Mouse (Mus musculus): ENCODE results near the gene Psg16. TPM values are rescaled to one million over a fixed set of nuclear protein-coding genes. Genes with fewer than 3 reads are reported as not detected.

Gene Psg16
- polyA plus RNA-seq, 1 experiment from 2014 or later: 0.11 TPM

- Histone ChIP-seq H3K27ac (replicated peaks; ENCODE audit: low read depth, low read length) (no peak overlapping the region), H3K27me3 (ENCODE audit: control insufficient read depth, insufficient read depth, low read length) (no peaks in the 10 kb centered on the region), H3K4me3 (ENCODE audit: low read depth, low read length) (no peak overlapping the region), H3K9ac (replicated peaks; ENCODE audit: low read length) (no peak overlapping the region), H3K4me1 (ENCODE audit: control insufficient read depth, insufficient read depth, low read length) (peaks cover 3% of the 10 kb centered on the region; the same call in 1 of the 2 replicates), H3K36me3 (replicated peaks; ENCODE audit: control insufficient read depth, insufficient read depth, low read depth, low read length) (no peaks in the 10 kb centered on the region; the same call in 1 of the 2 replicates), H3K9me3 (replicated peaks; ENCODE audit: control insufficient read depth, low read length) (no peaks in the 10 kb centered on the region), H3K4me2 (ENCODE audit: low read depth, low read length) (no peak overlapping the region)
- ATAC-seq (replicated peaks; ENCODE audit: insufficient number of reproducible peaks, low FRiP score, low TSS enrichment, low read depth) (no peak), DNase-seq (ENCODE audit: low spot score) (no peak)
- WGBS: 76% methylated on average over 7 of the region's 7 CpGs
Measured at GRCm38 (mm10) chr7:17028923-17029322, 44.9 kb upstream of the Psg16 start.

- no peaks in the 10 kb centered on the region for H3K36me3 ChIP-seq (replicated peaks; ENCODE audit: control insufficient read depth, insufficient read depth, low read depth, low read length)
- WGBS: 85% methylated on average over 7 of the region's 7 CpGs
Measured at GRCm38 (mm10) chr7:17030239-17030638, 43.6 kb upstream of the Psg16 start.

GRCm38 (mm10) chr7:17038018-17038695 is 35.7 kb upstream of the Psg16 start:
- H3K36me3 ChIP-seq (replicated peaks; ENCODE audit: control insufficient read depth, insufficient read depth, low read depth, low read length): no peaks in the 10 kb centered on the region
- H3K27me3 ChIP-seq (ENCODE audit: control insufficient read depth, insufficient read depth, low read length): no peaks in the 10 kb centered on the region
- no peak overlapping the region for H3K9ac ChIP-seq (replicated peaks; ENCODE audit: low read length)
- H3K4me1 ChIP-seq (ENCODE audit: control insufficient read depth, insufficient read depth, low read length): no peaks in the 10 kb centered on the region
- no peak overlapping the region for H3K4me2 ChIP-seq (ENCODE audit: low read depth, low read length)
- ATAC-seq (replicated peaks; ENCODE audit: insufficient number of reproducible peaks, low FRiP score, low TSS enrichment, low read depth) (no peak), DNase-seq (ENCODE audit: low spot score) (no peak)
- no peaks in the 10 kb centered on the region for H3K9me3 ChIP-seq (replicated peaks; ENCODE audit: control insufficient read depth, low read length)
- no peak overlapping the region for H3K4me3 ChIP-seq (ENCODE audit: low read depth, low read length)
- H3K27ac ChIP-seq (replicated peaks; ENCODE audit: low read depth, low read length): no peak overlapping the region
- WGBS: 54% methylated on average over 9 of the region's 9 CpGs

More at GRCm38 (mm10) chr7:17030239-17030638, 43.6 kb upstream of the Psg16 start:
- Histone ChIP-seq H3K27ac (replicated peaks; ENCODE audit: low read depth, low read length) (no peak overlapping the region), H3K27me3 (ENCODE audit: control insufficient read depth, insufficient read depth, low read length) (no peaks in the 10 kb centered on the region), H3K4me2 (ENCODE audit: low read depth, low read length) (no peak overlapping the region), H3K9ac (replicated peaks; ENCODE audit: low read length) (no peak overlapping the region), H3K4me1 (ENCODE audit: control insufficient read depth, insufficient read depth, low read length) (peaks cover 3% of the 10 kb centered on the region; the same call in 1 of the 2 replicates), H3K9me3 (replicated peaks; ENCODE audit: control insufficient read depth, low read length) (no peaks in the 10 kb centered on the region), H3K4me3 (ENCODE audit: low read depth, low read length) (no peak overlapping the region)
- DNase-seq (ENCODE audit: low spot score): no peak
- ATAC-seq (replicated peaks; ENCODE audit: insufficient number of reproducible peaks, low FRiP score, low TSS enrichment, low read depth): no peak

- H3K27me3 ChIP-seq (ENCODE audit: control insufficient read depth, insufficient read depth, low read length): no peaks in the 10 kb centered on the region
- no peak for ATAC-seq (replicated peaks; ENCODE audit: insufficient number of reproducible peaks, low FRiP score, low TSS enrichment, low read depth)
- H3K27ac ChIP-seq (replicated peaks; ENCODE audit: low read depth, low read length): no peak overlapping the region
- no peak overlapping the region for H3K9ac ChIP-seq (replicated peaks; ENCODE audit: low read length)
- no peaks in the 10 kb centered on the region for H3K36me3 ChIP-seq (replicated peaks; ENCODE audit: control insufficient read depth, insufficient read depth, low read depth, low read length)
- H3K9me3 ChIP-seq (replicated peaks; ENCODE audit: control insufficient read depth, low read length): no peaks in the 10 kb centered on the region
- DNase-seq (ENCODE audit: low spot score): no peak
- no peaks in the 10 kb centered on the region for H3K4me1 ChIP-seq (ENCODE audit: control insufficient read depth, insufficient read depth, low read length)
- 93% methylated on average over 7 of the region's 7 CpGs for WGBS
- no peak overlapping the region for H3K4me2 ChIP-seq (ENCODE audit: low read depth, low read length)
- no peak overlapping the region for H3K4me3 ChIP-seq (ENCODE audit: low read depth, low read length)
Measured at GRCm38 (mm10) chr7:17039373-17039772, 34.5 kb upstream of the Psg16 start.

- H3K36me3 ChIP-seq (replicated peaks; ENCODE audit: control insufficient read depth, insufficient read depth, low read depth, low read length): no peaks in the 10 kb centered on the region
- H3K4me3 ChIP-seq (ENCODE audit: low read depth, low read length): no peak overlapping the region
- H3K4me2 ChIP-seq (ENCODE audit: low read depth, low read length): no peak overlapping the region
- no peaks in the 10 kb centered on the region for H3K9me3 ChIP-seq (replicated peaks; ENCODE audit: control insufficient read depth, low read length)
- no peaks in the 10 kb centered on the region for H3K4me1 ChIP-seq (ENCODE audit: control insufficient read depth, insufficient read depth, low read length)
- H3K27ac ChIP-seq (replicated peaks; ENCODE audit: low read depth, low read length): no peak overlapping the region
- DNase-seq (ENCODE audit: low spot score) (no peak), ATAC-seq (replicated peaks; ENCODE audit: insufficient number of reproducible peaks, low FRiP score, low TSS enrichment, low read depth) (no peak)
- no peaks in the 10 kb centered on the region for H3K27me3 ChIP-seq (ENCODE audit: control insufficient read depth, insufficient read depth, low read length)
- 85% methylated on average over 1 of the region's 1 CpGs for WGBS
- H3K9ac ChIP-seq (replicated peaks; ENCODE audit: low read length): no peak overlapping the region
Measured at GRCm38 (mm10) chr7:17045743-17046142, 28.1 kb upstream of the Psg16 start.

- H3K27ac ChIP-seq (replicated peaks; ENCODE audit: low read depth, low read length): no peak overlapping the region
- H3K4me1 ChIP-seq (ENCODE audit: control insufficient read depth, insufficient read depth, low read length): no peaks in the 10 kb centered on the region
- 85% methylated on average over 5 of the region's 5 CpGs for WGBS
- H3K4me2 ChIP-seq (ENCODE audit: low read depth, low read length): no peak overlapping the region
- H3K27me3 ChIP-seq (ENCODE audit: control insufficient read depth, insufficient read depth, low read length): no peaks in the 10 kb centered on the region
- ATAC-seq (replicated peaks; ENCODE audit: insufficient number of reproducible peaks, low FRiP score, low TSS enrichment, low read depth) (no peak), DNase-seq (ENCODE audit: low spot score) (no peak)
- no peak overlapping the region for H3K9ac ChIP-seq (replicated peaks; ENCODE audit: low read length)
- no peak overlapping the region for H3K4me3 ChIP-seq (ENCODE audit: low read depth, low read length)
- H3K36me3 ChIP-seq (replicated peaks; ENCODE audit: control insufficient read depth, insufficient read depth, low read depth, low read length): no peaks in the 10 kb centered on the region
- H3K9me3 ChIP-seq (replicated peaks; ENCODE audit: control insufficient read depth, low read length): no peaks in the 10 kb centered on the region
Measured at GRCm38 (mm10) chr7:17047041-17047682, 26.7 kb upstream of the Psg16 start.

GRCm38 (mm10) chr7:17048431-17049190 is 25.2 kb upstream of the Psg16 start:
- Histone ChIP-seq H3K27ac (replicated peaks; ENCODE audit: low read depth, low read length) (no peak overlapping the region), H3K4me1 (ENCODE audit: control insufficient read depth, insufficient read depth, low read length) (no peaks in the 10 kb centered on the region), H3K4me2 (ENCODE audit: low read depth, low read length) (no peak overlapping the region), H3K36me3 (replicated peaks; ENCODE audit: control insufficient read depth, insufficient read depth, low read depth, low read length) (no peaks in the 10 kb centered on the region), H3K9me3 (replicated peaks; ENCODE audit: control insufficient read depth, low read length) (no peaks in the 10 kb centered on the region), H3K9ac (replicated peaks; ENCODE audit: low read length) (no peak overlapping the region), H3K27me3 (ENCODE audit: control insufficient read depth, insufficient read depth, low read length) (no peaks in the 10 kb centered on the region), H3K4me3 (ENCODE audit: low read depth, low read length) (no peak overlapping the region)
- ATAC-seq (replicated peaks; ENCODE audit: insufficient number of reproducible peaks, low FRiP score, low TSS enrichment, low read depth): no peak
- WGBS: 89% methylated on average over 10 of the region's 10 CpGs
- DNase-seq (ENCODE audit: low spot score): no peak

GRCm38 (mm10) chr7:17050491-17050890 is 23.3 kb upstream of the Psg16 start:
- no peaks in the 10 kb centered on the region for H3K27me3 ChIP-seq (ENCODE audit: control insufficient read depth, insufficient read depth, low read length)
- no peak overlapping the region for H3K27ac ChIP-seq (replicated peaks; ENCODE audit: low read depth, low read length)
- no peak for ATAC-seq (replicated peaks; ENCODE audit: insufficient number of reproducible peaks, low FRiP score, low TSS enrichment, low read depth)
- no peaks in the 10 kb centered on the region for H3K4me1 ChIP-seq (ENCODE audit: control insufficient read depth, insufficient read depth, low read length)
- H3K4me3 ChIP-seq (ENCODE audit: low read depth, low read length): no peak overlapping the region
- no peak overlapping the region for H3K4me2 ChIP-seq (ENCODE audit: low read depth, low read length)
- 58% methylated on average over 11 of the region's 11 CpGs for WGBS
- no peak for DNase-seq (ENCODE audit: low spot score)
- H3K36me3 ChIP-seq (replicated peaks; ENCODE audit: control insufficient read depth, insufficient read depth, low read depth, low read length): no peaks in the 10 kb centered on the region
- H3K9ac ChIP-seq (replicated peaks; ENCODE audit: low read length): no peak overlapping the region
- no peaks in the 10 kb centered on the region for H3K9me3 ChIP-seq (replicated peaks; ENCODE audit: control insufficient read depth, low read length)
